Mouse (Mus musculus) liver, embryonic 14.5 days (tissue): ENCODE data around the gene Vps16.

Source experiments
- CTCF ChIP-seq: IDR thresholded peaks from 2 replicates; pipeline ENCODE4 v1.5.1; 2016; ENCODE audit warnings: antibody characterized with exemption, low read depth, control low read depth
- EP300 ChIP-seq: IDR thresholded peaks from 2 replicates; pipeline ENCODE4 v1.6.1; 2016; ENCODE audit warnings: antibody characterized with exemption, low read depth

- TF ChIP-seq CTCF (no peak), EP300 (no peak)
Measured at GRCm38 (mm10) chr2:130383205-130383604, 40.9 kb upstream of the Vps16 start.
